Mouse (Mus musculus) bone marrow, adult 2 months (tissue): ENCODE data around the gene Pyroxd1.

Experiments used
- CTCF ChIP-seq: fragments of 200-500 bp; IDR thresholded peaks from 2 replicates; pipeline ENCODE4 v1.5.1; 2011; ENCODE audit warnings: low read length, control low read depth; ENCODE audit not compliant: control insufficient read depth, insufficient read depth
- POLR2A ChIP-seq: fragments of 200-500 bp; IDR thresholded peaks from 2 replicates; pipeline ENCODE4 v1.6.1; 2011; ENCODE audit warnings: low read depth, mild to moderate bottlenecking, control low read depth, low read length, borderline replicate concordance; ENCODE audit not compliant: control insufficient read depth

GRCm38 (mm10) chr6:142367565-142367964 is 22.1 kb downstream of the Pyroxd1 start:
- TF ChIP-seq POLR2A = no peak
- TF ChIP-seq CTCF = no peak
